Mouse (Mus musculus) bone marrow macrophage, adult 2 months (primary cell): ENCODE results near the gene Tnfsf12.

ENCODE experiments used
- CTCF ChIP-seq: IDR thresholded peaks from 2 replicates; pipeline ENCODE4 v1.5.1; 2012; ENCODE audit warnings: low read depth, mild to moderate bottlenecking, low read length, moderate library complexity
- POLR2A ChIP-seq: IDR thresholded peaks from 2 replicates; pipeline ENCODE4 v1.6.1; 2012; ENCODE audit warnings: mild to moderate bottlenecking, low read depth, low read length, borderline replicate concordance

- no peak for TF ChIP-seq POLR2A
- TF ChIP-seq CTCF, result no peak
These were observed 3.9 kb upstream of the Tnfsf12 start for GRCm38 (mm10) chr11:69699595-69699994.
